Mouse (Mus musculus): ENCODE data around the gene A730061H03Rik.

GRCm38 (mm10) chr14:55575711-55576110 lies 15.5 kb upstream of the A730061H03Rik start:
- TF ChIP-seq POLR2A (IDR thresholded peaks at IDR 0.05; ENCODE audit: extremely low read depth, insufficient read depth, low read length) (no peak), CTCF (IDR thresholded peaks at IDR 0.05; ENCODE audit: extremely low read depth, insufficient read depth, low read length) (no peak)
